Comparison of ENCODE assay signal across 8 mouse cellular contexts in the genomic region with DNA sequence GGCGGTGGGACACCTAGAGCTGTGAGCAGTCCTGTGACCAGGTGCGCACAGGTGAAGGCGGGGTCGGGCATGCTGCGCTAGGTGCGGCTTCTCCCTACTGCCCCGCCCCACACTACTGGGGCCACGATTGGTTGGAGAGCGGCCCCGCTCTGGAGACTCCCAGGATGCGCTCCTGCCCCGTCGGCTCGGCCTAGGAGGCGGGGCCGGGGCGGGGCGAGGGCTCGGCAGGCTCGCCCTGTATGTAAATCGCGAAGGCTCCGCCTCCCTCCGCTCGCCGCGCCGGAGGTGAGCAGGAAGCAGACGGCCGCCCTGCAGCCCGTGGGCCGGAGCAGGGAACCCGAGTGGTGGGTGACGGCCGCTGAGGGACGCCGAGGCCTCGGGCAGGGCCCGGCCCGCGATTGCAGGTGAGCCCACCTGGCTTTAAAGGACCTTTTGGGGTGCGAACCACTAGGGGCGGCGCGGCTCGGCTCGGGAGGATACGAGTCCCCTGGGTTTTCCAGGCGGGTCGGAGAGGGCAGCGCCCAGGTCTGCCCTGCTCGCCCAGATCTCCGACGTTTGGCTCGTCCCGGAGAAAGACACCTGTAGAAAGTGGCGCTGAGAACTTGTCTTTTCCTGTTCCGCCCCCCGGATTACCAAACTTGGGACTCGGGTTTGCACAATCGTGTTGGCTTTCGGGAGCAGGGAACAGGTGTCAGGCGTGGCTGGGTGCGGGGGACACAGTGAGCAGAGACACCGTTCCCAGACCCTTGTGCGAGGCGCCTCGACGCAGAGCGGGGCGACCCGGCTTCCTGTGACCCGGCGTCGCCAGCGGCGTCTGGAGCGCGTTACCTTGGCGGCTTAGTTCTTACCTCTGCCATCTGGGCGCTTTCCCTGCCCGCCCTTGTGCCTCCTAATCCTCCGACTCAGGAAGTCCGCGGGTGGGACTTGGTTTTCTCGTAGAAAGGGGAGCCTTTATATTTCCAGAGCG. TPM values are rescaled to one million over a fixed set of nuclear protein-coding genes. Genes with fewer than 3 reads are reported as not detected.
DNase-seq lines count a peak whose midpoint lies in the region; ATAC-seq and TF ChIP-seq lines count a peak whose summit lies in the region.

Gene Llgl2, plus strand, starts transcription at position 276 of the 967 bp plus-strand sequence.

- peak; percentile 93 for ATAC-seq in embryonic facial prominence, embryonic 11.5 days (replicated peaks; ENCODE audit: insufficient number of reproducible peaks, low FRiP score, low TSS enrichment, low read depth)
- peak; percentile 88; the same call in 1 of the 2 replicates for ATAC-seq in neural tube, embryonic 14.5 days (ENCODE audit: low read depth)

- H3K4me3 ChIP-seq in embryonic facial prominence, embryonic 11.5 days (ENCODE audit: low read depth, low read length), result peak within 1 kb of the TSS; percentile 65
- peak within 1 kb of the TSS; percentile 51 for H3K4me3 ChIP-seq in neural tube, embryonic 14.5 days (ENCODE audit: low read depth, low read length)
- peak within 1 kb of the TSS; percentile 80 for H3K4me3 ChIP-seq in testis, adult 2 months (ENCODE audit: control insufficient read depth, low read depth, low read length)

- TF ChIP-seq POLR2A in testis, adult 2 months (IDR thresholded peaks at IDR 0.05; ENCODE audit: control insufficient read depth, low read depth, low read length), result no peak

- no peak within 1 kb of the TSS for H3K27ac ChIP-seq in embryonic facial prominence, embryonic 11.5 days (replicated peaks; ENCODE audit: low read depth, low read length)
- H3K27ac ChIP-seq in neural tube, embryonic 14.5 days (ENCODE audit: low read depth, low read length), result no peak within 1 kb of the TSS
- no peak within 1 kb of the TSS for H3K27ac ChIP-seq in testis, adult 2 months (ENCODE audit: control insufficient read depth, insufficient read depth, low read depth, low read length)

- peak within 1 kb of the TSS; percentile 96 for H3K4me2 ChIP-seq in embryonic facial prominence, embryonic 11.5 days (ENCODE audit: low read depth, low read length)
- H3K4me2 ChIP-seq in neural tube, embryonic 14.5 days (ENCODE audit: low read depth, low read length), result peak within 1 kb of the TSS; percentile 92

- WGBS in embryonic facial prominence, embryonic 11.5 days, result under 1% methylated on average over 87 of the region's 87 CpGs
- under 1% methylated on average over 86 of the region's 87 CpGs for WGBS in neural tube, embryonic 14.5 days

- no peaks in the 10 kb centered on the region for H3K4me1 ChIP-seq in embryonic facial prominence, embryonic 11.5 days (ENCODE audit: control insufficient read depth, insufficient read depth, low read length)
- peaks cover 9% of the 10 kb centered on the region; the same call in 1 of the 2 replicates for H3K4me1 ChIP-seq in neural tube, embryonic 14.5 days (ENCODE audit: control insufficient read depth, insufficient read depth, low read length)
- H3K4me1 ChIP-seq in testis, adult 2 months (ENCODE audit: control insufficient read depth, insufficient read depth, low read length), result peaks cover 3% of the 10 kb centered on the region; the same call in 1 of the 2 replicates

- TF ChIP-seq CTCF in testis, adult 2 months (IDR thresholded peaks at IDR 0.05; ENCODE audit: control insufficient read depth, insufficient read depth, insufficient replicate concordance, low read depth, low read length), result no peak

- DNase-seq in B cell, adult 2 months, result peak; percentile 88
- peak; percentile 94 for DNase-seq in adrenal gland, postnatal 14 days
- DNase-seq in embryonic facial prominence, embryonic 11.5 days (ENCODE audit: low spot score), result peak; percentile 92
- DNase-seq in heart, adult 9 months (ENCODE audit: low spot score in 2 of 2), result peak; percentile 84 to 88
- DNase-seq in kidney, adult 9 months, result peak; percentile 95
- peak; percentile 92 to 96 for DNase-seq in lung, adult 18-20 months

- peaks cover 13% of the 10 kb centered on the region for H3K27me3 ChIP-seq in embryonic facial prominence, embryonic 11.5 days (ENCODE audit: control insufficient read depth, insufficient read depth, low read length)
- peaks cover 11% of the 10 kb centered on the region for H3K27me3 ChIP-seq in neural tube, embryonic 14.5 days (ENCODE audit: control insufficient read depth, insufficient read depth, low read length)
- H3K27me3 ChIP-seq in testis, adult 2 months (ENCODE audit: control insufficient read depth, insufficient read depth, low read length), result no peaks in the 10 kb centered on the region

- H3K9ac ChIP-seq in embryonic facial prominence, embryonic 11.5 days (replicated peaks; ENCODE audit: low read length), result peak within 1 kb of the TSS; percentile 61
- H3K9ac ChIP-seq in neural tube, embryonic 14.5 days (replicated peaks; ENCODE audit: low read depth, low read length), result peak within 1 kb of the TSS; percentile 55; the same call in 1 of the 2 replicates

- peaks cover 6% of the 10 kb centered on the region; the same call in 1 of the 2 replicates for H3K36me3 ChIP-seq in embryonic facial prominence, embryonic 11.5 days (replicated peaks; ENCODE audit: control insufficient read depth, insufficient read depth, low read depth, low read length)
- peaks cover 20% of the 10 kb centered on the region for H3K36me3 ChIP-seq in neural tube, embryonic 14.5 days (ENCODE audit: control insufficient read depth, insufficient read depth, low read length)
- no peaks in the 10 kb centered on the region for H3K36me3 ChIP-seq in testis, adult 2 months (ENCODE audit: control insufficient read depth, insufficient read depth, low read length)

- H3K9me3 ChIP-seq in embryonic facial prominence, embryonic 11.5 days (replicated peaks; ENCODE audit: control insufficient read depth, low read length), result no peaks in the 10 kb centered on the region
- H3K9me3 ChIP-seq in neural tube, embryonic 14.5 days (ENCODE audit: control insufficient read depth, low read length), result no peaks in the 10 kb centered on the region

RNA-seq across cellular contexts. Expression of gene Llgl2, which starts in this region (rescaled TPM):
- total RNA-seq in adrenal gland, postnatal 14 days (2021), result 11.4 and 11.8 TPM in 2 replicates
- polyA plus RNA-seq in embryonic facial prominence, embryonic 11.5 days (2014; fragmentation: Nextera tagmentation; extraction: Ambion mirVana), result 4.9 and 7.5 TPM in 2 replicates
- polyA plus RNA-seq in neural tube, embryonic 14.5 days (2014; fragmentation: Nextera tagmentation; extraction: Ambion mirVana), result 0.50 and 0.80 TPM in 2 replicates
- polyA plus RNA-seq in testis, adult 2 months (2012; rRNA removed), result 3.1 and 9.0 TPM in 2 replicates

Comparison
In these comparisons a context has a peak if more than half of its experiments do, and no peak if none do; other contexts are left out.
1. Peak in ATAC-seq, H3K4me3 ChIP-seq, H3K9ac ChIP-seq and H3K4me2 ChIP-seq in neural tube, embryonic 14.5 days; RNA of the gene not detected or under 1 TPM.